Mouse (Mus musculus) hindbrain, embryonic 11.5 days (tissue): Measurements from ENCODE around the gene Tnfrsf19. TPM values are rescaled to one million over a fixed set of nuclear protein-coding genes. Genes with fewer than 3 reads are reported as not detected.

Experiments
- ATAC-seq: fragments of 200-750 bp; cut with Nextera tagmentation; 2 replicates; pipeline ENCODE4 v1.8.0; 2017; ENCODE audit warnings: mild to moderate bottlenecking, moderate TSS enrichment, moderate library complexity; ENCODE audit not compliant: low FRiP score
- DNase-seq: peaks from one replicate; pipeline ENCODE4 v3.0.0-alpha.2; 2015; ENCODE audit warnings: low spot score
- H3K27ac ChIP-seq: fragments of 300-500 bp; sonication (generic); 2 replicates; pipeline ENCODE4 v1.5.1; 2014; ENCODE audit warnings: mild to moderate bottlenecking, low read depth, low read length
- H3K27me3 ChIP-seq: fragments of 300-500 bp; sonication (generic); 2 replicates; pipeline ENCODE4 v1.6.1; 2014; ENCODE audit warnings: mild to moderate bottlenecking, low read length, moderate library complexity, mixed read lengths; ENCODE audit not compliant: control insufficient read depth, insufficient read depth
- H3K36me3 ChIP-seq: fragments of 300-500 bp; sonication (generic); 2 replicates; pipeline ENCODE4 v1.6.1; 2014; ENCODE audit warnings: mild to moderate bottlenecking, low read length, moderate library complexity, mixed read lengths; ENCODE audit not compliant: control insufficient read depth, insufficient read depth
- H3K4me1 ChIP-seq: fragments of 300-500 bp; sonication (generic); replicated peaks from 2 replicates; pipeline ENCODE4 v1.6.1; 2014; ENCODE audit warnings: low read length, mixed read lengths; ENCODE audit not compliant: control insufficient read depth, insufficient read depth
- H3K4me2 ChIP-seq: fragments of 300-500 bp; sonication (generic); replicated peaks from 2 replicates; pipeline ENCODE4 v1.6.1; 2014; ENCODE audit warnings: mild to moderate bottlenecking, low read depth, low read length
- H3K4me3 ChIP-seq: fragments of 300-500 bp; sonication (generic); 2 replicates; pipeline ENCODE4 v1.5.1; 2014; ENCODE audit warnings: low read depth, low read length
- H3K9ac ChIP-seq: fragments of 300-500 bp; sonication (generic); 2 replicates; pipeline ENCODE4 v1.6.1; 2014; ENCODE audit warnings: low read depth, low read length
- H3K9me3 ChIP-seq: fragments of 300-500 bp; sonication (generic); 2 replicates; pipeline ENCODE4 v1.6.1; 2016; ENCODE audit warnings: low read length; ENCODE audit not compliant: control insufficient read depth
- WGBS: fragments of 180-500 bp; shearing (Covaris S2); extraction: QIAGEN DNeasy Blood & Tissue Kit; methylation state at CpG from one replicate; pipeline ENCODE4 v1.1.7; 2014; 5-methylcytosine and 5-hydroxymethylcytosine counted together
- polyA plus RNA-seq: library from polyadenylated mRNA; unstranded; fragments of >200 nt; fragmentation: Nextera tagmentation; extraction: Ambion mirVana; gene quantifications from 2 replicates; pipeline ENCODE4 v1.2.1, GENCODE M21; 2014

Gene Tnfrsf19
- polyA plus RNA-seq, 1 experiment from 2014 or later: 59.6 TPM

GRCm38 (mm10) chr14:61011621-61012174 is 34.6 kb downstream of the Tnfrsf19 start:
- H3K27me3 ChIP-seq: no peaks in the 10 kb centered on the region
- DNase-seq (no peak), ATAC-seq (no peak)
- H3K27ac ChIP-seq: peak overlapping the region; percentile 2; the same call in 1 of the 2 replicates
- H3K4me3 ChIP-seq: no peak overlapping the region
- no peaks in the 10 kb centered on the region for H3K36me3 ChIP-seq
- H3K9me3 ChIP-seq: no peaks in the 10 kb centered on the region
- 0 out of 2 replicates have a peak, but pooled peaks cover 5% of the 10 kb centered on the region for H3K4me1 ChIP-seq
- H3K4me2 ChIP-seq: no peak overlapping the region
- H3K9ac ChIP-seq: no peak overlapping the region
- WGBS: 70% methylated on average over 8 of the region's 8 CpGs

DNA sequence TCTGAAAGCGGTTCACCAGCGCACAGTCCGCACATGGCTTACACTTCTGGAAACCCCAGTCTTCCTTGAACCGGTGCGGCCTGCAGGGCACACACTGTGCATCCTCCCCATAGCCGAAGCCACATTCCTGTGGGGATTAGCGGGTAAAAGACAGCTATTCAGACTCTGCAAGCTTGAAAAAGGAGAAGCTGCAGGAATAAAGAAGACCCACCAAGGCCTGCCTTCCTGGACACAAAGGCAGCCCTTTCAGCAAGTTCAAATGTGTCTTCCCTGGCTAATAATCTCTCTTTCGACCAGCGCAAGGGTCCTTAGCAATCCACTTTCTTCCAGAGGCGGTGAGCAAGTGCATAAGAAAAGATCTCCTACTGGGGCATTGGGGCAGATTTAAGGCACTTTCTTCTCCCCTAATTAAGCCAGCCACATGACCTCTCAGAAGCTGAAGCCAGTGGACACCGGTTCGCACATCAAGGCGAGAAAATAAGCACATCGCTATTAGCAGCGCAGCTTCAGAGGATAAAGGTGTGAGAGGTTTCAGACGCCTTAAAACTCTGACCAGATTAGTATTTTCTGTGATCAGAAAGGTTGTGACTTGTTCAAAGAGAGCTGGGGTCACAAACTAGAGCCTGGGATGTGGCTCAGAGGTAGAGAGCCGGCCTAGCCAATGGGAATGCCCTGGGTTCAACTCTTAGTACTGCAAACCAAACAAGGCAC is 41.0 kb downstream of the Tnfrsf19 start:
- Histone ChIP-seq H3K9ac (no peak overlapping the region), H3K27me3 (no peaks in the 10 kb centered on the region), H3K4me1 (0 out of 2 replicates have a peak, but pooled peaks cover 2% of the 10 kb centered on the region), H3K9me3 (no peaks in the 10 kb centered on the region), H3K4me3 (no peak overlapping the region), H3K27ac (no peak overlapping the region), H3K4me2 (no peak overlapping the region), H3K36me3 (no peaks in the 10 kb centered on the region)
- WGBS: 15% methylated on average over 17 of the region's 17 CpGs
- ATAC-seq: no peak
- no peak for DNase-seq

DNA sequence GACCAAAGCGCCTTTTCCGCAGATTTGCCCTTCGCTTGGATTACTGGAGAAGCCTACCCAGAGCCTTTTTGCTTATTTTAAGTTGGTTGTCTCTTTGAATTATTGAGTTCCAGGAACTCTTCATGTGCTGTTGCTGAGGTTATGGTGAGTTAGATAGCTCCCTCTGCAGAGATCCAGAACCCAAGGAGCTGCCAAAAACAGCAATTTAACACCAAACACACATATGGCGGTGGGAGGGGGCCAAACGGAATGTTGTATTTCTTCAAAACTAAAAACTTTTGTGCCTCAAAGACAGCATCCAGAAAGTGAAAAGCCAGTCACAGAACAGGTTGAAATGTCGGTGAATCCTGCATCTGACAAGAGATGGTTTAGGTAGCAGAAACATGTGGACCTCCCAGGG is 42.6 kb downstream of the Tnfrsf19 start:
- H3K27ac ChIP-seq: no peak overlapping the region
- H3K27me3 ChIP-seq: no peaks in the 10 kb centered on the region
- no peaks in the 10 kb centered on the region for H3K36me3 ChIP-seq
- 95% methylated on average over 6 of the region's 6 CpGs for WGBS
- no peak overlapping the region for H3K4me3 ChIP-seq
- DNase-seq (no peak), ATAC-seq (no peak)
- no peak overlapping the region for H3K9ac ChIP-seq
- 0 out of 2 replicates have a peak, but pooled peaks cover 2% of the 10 kb centered on the region for H3K4me1 ChIP-seq
- no peak overlapping the region for H3K4me2 ChIP-seq
- no peaks in the 10 kb centered on the region for H3K9me3 ChIP-seq

- Histone ChIP-seq H3K27ac (no peak overlapping the region), H3K36me3 (no peaks in the 10 kb centered on the region)
- WGBS: 84% methylated on average over 5 of the region's 5 CpGs
These were observed 46.2 kb downstream of the Tnfrsf19 start for GRCm38 (mm10) chr14:61000072-61000471.

DNA sequence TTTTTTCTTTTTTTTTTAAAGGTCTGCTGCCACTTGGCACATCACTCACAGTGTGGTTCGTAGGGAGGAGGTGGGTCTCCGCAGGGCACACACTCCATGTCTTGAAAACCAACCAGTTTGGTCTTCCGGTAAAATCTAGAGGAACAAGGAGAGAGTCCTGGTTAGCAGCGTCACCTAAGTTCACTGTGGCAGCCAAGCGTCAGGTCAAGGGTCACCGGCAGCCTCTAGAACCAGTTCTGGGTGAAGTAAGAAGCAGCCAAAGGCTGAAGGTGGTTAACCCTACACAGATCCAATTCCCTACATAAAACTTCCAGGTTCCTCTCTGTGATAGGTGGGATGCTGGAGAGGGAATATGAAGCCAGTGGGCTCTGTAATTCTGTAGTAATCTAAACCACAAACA is 49.7 kb downstream of the Tnfrsf19 start:
- ATAC-seq (no peak), DNase-seq (no peak)
- H3K4me2 ChIP-seq: no peak overlapping the region
- H3K27me3 ChIP-seq: no peaks in the 10 kb centered on the region
- no peaks in the 10 kb centered on the region for H3K36me3 ChIP-seq
- WGBS: 58% methylated on average over 6 of the region's 6 CpGs
- no peak overlapping the region for H3K9ac ChIP-seq
- no peak overlapping the region for H3K4me3 ChIP-seq
- no peaks in the 10 kb centered on the region for H3K9me3 ChIP-seq
- H3K4me1 ChIP-seq: no peaks in the 10 kb centered on the region
- H3K27ac ChIP-seq: no peak overlapping the region

More at GRCm38 (mm10) chr14:61000072-61000471, 46.2 kb downstream of the Tnfrsf19 start:
- H3K9ac ChIP-seq: no peak overlapping the region
- DNase-seq (no peak), ATAC-seq (no peak)
- no peaks in the 10 kb centered on the region for H3K9me3 ChIP-seq
- no peak overlapping the region for H3K4me2 ChIP-seq
- H3K4me3 ChIP-seq: no peak overlapping the region
- 0 out of 2 replicates have a peak, but pooled peaks cover 2% of the 10 kb centered on the region for H3K4me1 ChIP-seq
- H3K27me3 ChIP-seq: no peaks in the 10 kb centered on the region

DNA sequence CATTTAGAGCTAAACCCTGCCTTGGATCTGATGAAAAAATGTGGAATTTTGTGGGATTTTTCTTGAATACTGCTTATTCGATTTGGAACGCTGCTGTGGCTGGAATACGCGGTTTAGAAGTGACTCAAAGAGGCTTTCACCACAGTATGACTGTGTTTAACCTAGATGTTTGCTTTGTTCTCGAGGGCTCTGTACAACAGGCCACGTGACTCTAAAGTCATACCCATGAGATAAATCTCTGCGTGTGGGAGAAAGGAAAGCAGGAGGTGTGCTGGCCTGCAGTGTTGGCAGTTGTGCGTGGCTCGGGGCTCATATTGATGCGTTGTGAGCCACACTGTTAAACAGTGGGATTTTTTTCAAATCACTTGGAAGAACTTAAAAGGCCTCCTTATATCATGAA is 52.8 kb downstream of the Tnfrsf19 start:
- 88% methylated on average over 10 of the region's 10 CpGs for WGBS
- Histone ChIP-seq H3K9me3 (no peaks in the 10 kb centered on the region), H3K4me3 (no peak overlapping the region), H3K9ac (no peak overlapping the region), H3K36me3 (no peaks in the 10 kb centered on the region), H3K27me3 (no peaks in the 10 kb centered on the region), H3K27ac (no peak overlapping the region), H3K4me2 (no peak overlapping the region), H3K4me1 (no peaks in the 10 kb centered on the region)
- ATAC-seq: no peak
- DNase-seq: no peak

- Histone ChIP-seq H3K4me3 (no peak overlapping the region), H3K9ac (no peak overlapping the region), H3K4me1 (no peaks in the 10 kb centered on the region), H3K4me2 (no peak overlapping the region), H3K27me3 (no peaks in the 10 kb centered on the region), H3K27ac (no peak overlapping the region), H3K36me3 (no peaks in the 10 kb centered on the region), H3K9me3 (no peaks in the 10 kb centered on the region)
- no peak for DNase-seq
- no peak for ATAC-seq
- 92% methylated on average over 3 of the region's 3 CpGs for WGBS
These were observed 53.2 kb downstream of the Tnfrsf19 start for GRCm38 (mm10) chr14:60993092-60993491.

- DNase-seq: no peak
- no peak for ATAC-seq
- no peaks in the 10 kb centered on the region for H3K27me3 ChIP-seq
- WGBS: 93% methylated on average over 4 of the region's 4 CpGs
- H3K4me1 ChIP-seq: no peaks in the 10 kb centered on the region
- H3K4me2 ChIP-seq: no peak overlapping the region
- no peak overlapping the region for H3K4me3 ChIP-seq
- H3K9me3 ChIP-seq: no peaks in the 10 kb centered on the region
- no peak overlapping the region for H3K27ac ChIP-seq
- H3K36me3 ChIP-seq: no peaks in the 10 kb centered on the region
- no peak overlapping the region for H3K9ac ChIP-seq
These were observed 54.1 kb downstream of the Tnfrsf19 start for GRCm38 (mm10) chr14:60992144-60992543.

- H3K9ac ChIP-seq: no peak overlapping the region
- H3K36me3 ChIP-seq: no peaks in the 10 kb centered on the region
- no peak overlapping the region for H3K27ac ChIP-seq
- H3K27me3 ChIP-seq: no peaks in the 10 kb centered on the region
- no peaks in the 10 kb centered on the region for H3K9me3 ChIP-seq
- H3K4me1 ChIP-seq: no peaks in the 10 kb centered on the region
- no peak for ATAC-seq
- no peak for DNase-seq
- 56% methylated on average over 6 of the region's 6 CpGs for WGBS
- H3K4me2 ChIP-seq: no peak overlapping the region
- no peak overlapping the region for H3K4me3 ChIP-seq
These were observed 58.1 kb downstream of the Tnfrsf19 start for GRCm38 (mm10) chr14:60988228-60988627.
